Mouse (Mus musculus) limb, embryonic 11.5 days (tissue): ENCODE data around the gene Olfr786. TPM values are rescaled to one million over a fixed set of nuclear protein-coding genes. Genes with fewer than 3 reads are reported as not detected.

Experiments used
- polyA plus RNA-seq: library from polyadenylated mRNA; unstranded; fragments of >200 nt; fragmentation: Nextera tagmentation; extraction: Ambion mirVana; gene quantifications from 2 replicates; pipeline ENCODE4 v1.2.1, GENCODE M21; 2014

Olfr786 gene
- polyA plus RNA-seq, 1 experiment from 2014 or later, result not detected

Other genes with a start within 250 kb of the Olfr786 start
- gene Olfr772, start 249.4 kb upstream of the Olfr786 start, polyA plus RNA-seq, result not detected in 2 replicates
- not detected in 2 replicates for gene Olfr773, start 239.9 kb upstream of the Olfr786 start, polyA plus RNA-seq
- not detected in 2 replicates for gene Olfr774, start 191.1 kb upstream of the Olfr786 start, polyA plus RNA-seq
- gene Olfr775, start 178.9 kb upstream of the Olfr786 start, polyA plus RNA-seq, result not detected in 2 replicates
- not detected in 2 replicates for gene Olfr776, start 168.2 kb upstream of the Olfr786 start, polyA plus RNA-seq
- gene Olfr777, start 155.8 kb upstream of the Olfr786 start, polyA plus RNA-seq, result not detected in 2 replicates
- gene Olfr780, start 109.2 kb upstream of the Olfr786 start, polyA plus RNA-seq, result not detected in 2 replicates
- not detected in 2 replicates for gene Olfr781, start 98.5 kb upstream of the Olfr786 start, polyA plus RNA-seq
- gene Olfr782, start 78.5 kb upstream of the Olfr786 start, polyA plus RNA-seq, result not detected in 2 replicates
- gene Olfr784, start 43.2 kb upstream of the Olfr786 start, polyA plus RNA-seq, result 0.04 and 0.06 TPM in 2 replicates
- not detected in 2 replicates for gene Olfr785, start 21.9 kb upstream of the Olfr786 start, polyA plus RNA-seq
- not detected in 2 replicates for gene Olfr787, start 34.6 kb downstream of the Olfr786 start, polyA plus RNA-seq
- not detected in 2 replicates for gene Olfr788, start 43.7 kb downstream of the Olfr786 start, polyA plus RNA-seq
- not detected in 2 replicates for gene Olfr789, start 57.4 kb downstream of the Olfr786 start, polyA plus RNA-seq
- not detected in 2 replicates for gene Olfr790, start 71.2 kb downstream of the Olfr786 start, polyA plus RNA-seq
- gene Olfr791, start 94.5 kb downstream of the Olfr786 start, polyA plus RNA-seq, result not detected in 2 replicates
- gene Olfr792, start 111.9 kb downstream of the Olfr786 start, polyA plus RNA-seq, result not detected in 2 replicates
- gene Olfr794, start 140.3 kb downstream of the Olfr786 start, polyA plus RNA-seq, result not detected in 2 replicates
- gene Olfr796, start 185.3 kb downstream of the Olfr786 start, polyA plus RNA-seq, result not detected in 2 replicates
- gene Olfr798, start 200.6 kb downstream of the Olfr786 start, polyA plus RNA-seq, result not detected in 2 replicates
- gene Olfr799, start 210.2 kb downstream of the Olfr786 start, polyA plus RNA-seq, result not detected in 2 replicates
- not detected in 2 replicates for gene Olfr800, start 230.4 kb downstream of the Olfr786 start, polyA plus RNA-seq
- gene Olfr801, start 246.6 kb downstream of the Olfr786 start, polyA plus RNA-seq, result not detected in 2 replicates